Mouse (Mus musculus) lung, postnatal 25 days (tissue): ENCODE results near the gene Boll.
A peak's percentile ranks its signal among the peaks of the same experiment; 100 is the strongest.

Experiments used
- DNase-seq: peaks from one replicate; pipeline ENCODE4 v3.0.0; 2022; ENCODE audit warnings: low spot score

Boll gene

DNA sequence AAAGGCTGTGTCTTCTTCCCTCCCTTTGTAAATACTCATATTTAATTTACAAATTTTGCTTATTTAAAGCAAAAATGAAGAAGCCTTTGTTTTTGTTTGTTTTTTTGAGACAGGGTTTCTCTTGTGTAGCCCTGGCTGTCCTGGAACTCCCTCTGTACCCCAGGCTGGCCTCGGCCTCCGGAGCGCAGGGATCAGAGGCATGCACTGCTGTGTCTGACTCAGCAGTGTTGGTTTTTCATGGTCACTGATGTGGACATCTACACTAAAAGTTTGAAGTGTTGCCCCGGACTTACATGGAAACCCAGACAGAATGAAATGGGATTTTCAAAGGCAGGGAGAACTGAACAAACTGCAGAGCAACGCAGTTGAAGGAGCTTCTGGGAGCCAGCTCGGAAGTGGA is 155.7 kb downstream of the Boll start:
- DNase-seq = no peak

DNA sequence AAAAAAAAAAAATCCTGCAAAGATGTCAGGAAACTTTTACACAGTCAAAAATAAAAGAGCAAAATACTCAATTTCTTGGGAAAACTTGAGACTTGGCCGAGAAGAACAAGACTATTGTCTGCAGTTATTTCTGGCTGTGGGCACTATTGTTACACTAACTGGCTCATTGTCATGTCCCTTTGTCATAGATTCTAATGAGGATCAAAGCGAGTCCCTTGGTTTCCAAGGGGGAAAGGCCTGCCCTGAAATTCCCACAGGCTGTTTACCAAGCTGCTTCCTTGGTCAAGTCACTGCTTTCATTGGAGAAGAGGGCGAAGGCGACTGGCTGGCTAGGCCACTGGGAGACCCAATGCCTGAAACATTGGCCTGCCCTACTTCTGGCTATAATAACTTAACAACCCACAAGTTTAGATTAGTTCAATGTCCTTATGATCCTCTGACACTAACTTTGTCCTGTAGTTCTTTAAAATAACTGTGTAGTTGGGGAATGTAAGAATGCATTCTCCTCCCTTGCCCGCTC is 157.4 kb downstream of the Boll start:
- DNase-seq = no peak

DNA sequence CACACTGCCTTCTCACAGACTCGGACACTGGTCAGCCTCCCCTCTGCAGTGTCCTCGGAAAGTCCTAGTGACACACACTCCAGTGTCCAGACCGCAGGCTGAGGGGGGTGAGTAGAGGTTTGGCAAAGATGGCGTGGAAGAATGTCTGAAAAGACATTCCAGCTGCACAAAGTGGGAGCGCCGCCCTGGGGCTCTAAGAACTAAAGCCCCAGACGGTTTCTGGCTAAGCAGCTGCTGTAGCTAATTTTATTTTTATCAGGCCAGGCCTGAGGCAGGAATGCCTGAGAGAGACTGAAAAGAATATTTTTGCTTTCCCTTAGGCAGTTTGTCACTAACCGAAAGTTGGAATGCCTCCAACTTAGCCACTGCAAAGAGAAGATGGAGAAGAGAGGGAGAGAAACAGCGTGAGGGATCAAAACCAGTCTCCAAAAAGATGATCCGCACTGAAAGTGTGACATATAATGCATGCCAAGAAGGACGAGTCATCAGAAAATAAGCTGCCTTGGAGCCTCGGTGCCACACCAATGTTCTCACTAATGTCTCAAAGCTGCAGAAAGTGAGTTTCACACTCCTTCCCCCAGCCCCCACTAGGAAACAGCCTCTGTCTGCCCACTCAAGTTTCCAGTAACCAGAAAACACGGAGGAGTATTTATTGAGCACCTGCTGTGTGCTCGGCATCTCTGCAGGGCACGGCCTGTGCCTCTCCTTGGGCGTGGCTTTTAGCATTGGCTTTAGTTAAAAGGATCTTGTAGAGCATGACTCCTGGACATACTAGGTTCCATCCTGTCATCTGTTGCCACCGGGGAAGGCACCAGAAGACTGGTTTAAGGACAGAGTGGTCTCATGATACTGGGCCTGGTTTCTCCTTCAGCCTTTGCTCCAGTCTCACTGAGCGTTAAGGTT is 161.2 kb downstream of the Boll start:
- DNase-seq = peak; percentile 34

- DNase-seq = no peak
Observed at GRCm38 (mm10) chr1:55198719-55199118, 164.6 kb downstream of the Boll start.
